Mouse (Mus musculus) fat pad, adult 2 months (tissue): ENCODE data around the gene Nmrk1.
"Not testable (repeated sequence)": the region's sequence is repeated elsewhere in the genome, so short reads cannot be mapped to it uniquely, and the experiment has no call there.

Experiments used
- DNase-seq: peaks from one replicate; pipeline ENCODE4 v3.0.0-alpha.2; 2011; ENCODE audit warnings: low read depth, low spot score; ENCODE audit errors: extremely low read depth

Gene Nmrk1

DNA sequence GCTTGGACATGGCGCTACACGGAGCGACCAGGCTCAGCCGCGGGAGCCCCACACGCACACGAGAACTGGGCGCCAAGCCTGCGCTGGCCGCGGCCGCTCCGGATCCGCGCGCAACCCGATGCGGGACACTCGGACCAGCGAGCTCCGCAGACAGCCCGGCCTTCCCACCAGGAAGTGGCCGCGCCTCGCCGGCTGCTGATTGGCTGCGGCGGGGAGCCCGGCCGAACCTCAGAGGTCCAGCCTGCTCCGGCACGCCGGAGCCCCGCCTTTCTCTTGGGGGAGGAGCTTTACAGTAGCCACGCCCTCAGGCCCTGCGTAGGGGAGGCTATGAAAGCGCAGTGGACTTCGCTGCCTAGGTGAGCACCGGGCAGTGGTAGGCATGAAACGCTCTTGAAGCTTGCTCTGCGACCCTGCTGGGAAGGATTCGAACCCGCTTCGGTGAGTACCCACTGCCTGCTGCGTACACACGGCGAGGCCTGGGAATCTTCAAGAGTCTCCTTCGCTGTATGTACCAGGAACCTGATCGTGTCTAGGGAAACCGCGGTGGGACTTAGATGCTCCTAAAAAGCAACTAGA, at the start of gene Nmrk1, which contains the start of gene Ostf1:
Gene Nmrk1 (plus strand): TSS at position 307 of the 576 bp plus-strand sequence.
Gene Ostf1 (minus strand): TSS at position 180 of the 576 bp plus-strand sequence.
- DNase-seq = peak; percentile 39

DNA sequence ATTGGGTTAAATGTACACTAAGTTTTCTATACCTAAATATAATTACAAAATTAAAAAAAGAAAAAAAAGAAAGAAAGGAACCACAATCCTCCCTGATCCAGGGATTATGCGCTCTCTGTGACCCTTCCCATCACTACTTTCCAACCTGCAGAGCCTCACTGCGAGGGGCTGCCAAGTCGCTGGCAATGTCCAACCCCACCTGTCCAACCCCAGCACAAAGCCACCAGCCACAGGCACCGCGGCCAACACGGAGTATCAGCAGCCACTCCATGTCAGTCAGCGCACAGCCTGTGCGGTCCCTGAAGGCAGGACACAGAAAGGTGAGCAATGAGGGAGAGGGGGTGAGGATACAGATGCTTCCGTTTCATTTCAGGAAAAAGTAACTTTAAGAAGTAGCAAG, 49.5 kb upstream of the Nmrk1 start:
- DNase-seq = no peak

DNA sequence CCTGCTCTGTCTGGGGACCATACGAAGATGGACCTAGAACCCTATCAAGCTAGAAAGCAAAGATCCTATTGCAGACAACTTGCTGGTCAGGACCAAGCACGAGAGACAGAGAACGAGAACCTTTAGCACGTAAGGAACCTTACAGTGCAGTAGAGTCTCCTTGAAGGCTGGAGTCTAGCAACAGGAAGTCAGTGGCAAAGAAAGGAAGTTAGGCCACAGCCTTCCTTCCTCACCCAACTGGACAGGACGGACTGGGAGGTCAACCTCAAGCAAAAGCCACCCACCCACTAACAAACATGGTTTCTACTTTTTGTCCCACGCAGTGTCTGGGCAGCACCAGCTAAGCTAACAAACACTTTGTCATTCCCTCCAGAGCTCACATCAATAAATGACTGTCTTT, 48.9 kb upstream of the Nmrk1 start:
- DNase-seq = no peak

DNA sequence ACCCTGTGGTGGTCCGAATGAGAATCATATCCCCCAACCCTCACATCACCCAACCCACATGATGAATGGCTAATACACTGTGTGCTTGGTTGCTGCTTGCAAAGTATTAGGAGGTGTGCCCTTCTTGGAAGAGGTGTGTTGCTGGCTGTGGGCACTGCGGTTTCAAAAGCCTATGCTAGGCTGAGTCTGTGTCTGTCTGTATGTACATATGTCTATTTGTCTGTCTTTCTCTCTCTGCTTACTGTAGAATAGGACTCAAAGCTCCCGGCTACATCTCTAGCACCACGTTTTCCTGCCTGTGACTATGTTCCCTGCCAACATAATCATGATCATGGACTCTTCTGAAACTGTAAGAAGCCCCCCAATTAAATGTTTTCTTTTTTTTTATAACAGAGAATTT, 48.0 kb upstream of the Nmrk1 start:
- DNase-seq = no peak

DNA sequence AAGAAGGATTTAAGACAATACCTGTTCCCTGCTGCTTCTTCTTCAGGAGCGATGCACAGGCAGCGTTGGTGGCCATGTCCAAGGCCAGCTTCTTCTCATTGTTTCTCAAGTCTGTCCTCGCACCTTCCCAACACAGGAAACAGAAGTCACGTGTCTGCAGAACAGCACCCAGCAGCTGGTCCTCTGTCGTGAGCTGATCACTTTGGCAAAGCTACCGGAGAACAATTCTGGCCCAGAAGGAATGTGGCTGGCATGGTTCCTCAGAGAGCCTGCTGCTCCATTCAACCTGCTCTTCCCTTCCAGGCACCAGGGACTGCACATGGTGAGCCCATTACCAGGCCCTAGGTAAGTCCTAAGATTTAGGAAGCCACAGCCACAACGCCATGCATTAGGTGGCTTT, 47.1 kb upstream of the Nmrk1 start:
- no peak for DNase-seq

DNA sequence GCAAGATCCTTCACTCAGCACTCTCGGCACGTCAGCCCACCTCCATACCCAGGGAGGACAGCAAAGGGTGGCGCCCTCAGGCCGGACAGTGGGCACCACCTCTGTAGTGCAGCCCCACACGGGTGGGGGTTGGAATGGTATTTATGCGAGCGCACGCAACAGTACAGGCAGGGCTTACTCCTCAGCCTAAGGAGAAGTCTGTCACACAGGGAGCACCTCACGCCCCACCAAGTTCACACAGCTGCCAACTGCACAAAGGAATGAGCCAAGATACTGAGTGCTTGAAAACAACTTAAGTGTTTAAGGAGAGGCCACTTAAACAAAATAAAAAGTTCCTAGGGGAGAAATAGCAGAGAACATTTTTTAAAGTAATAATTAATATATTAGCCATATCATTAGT, 44.6 kb upstream of the Nmrk1 start:
- no peak for DNase-seq

DNA sequence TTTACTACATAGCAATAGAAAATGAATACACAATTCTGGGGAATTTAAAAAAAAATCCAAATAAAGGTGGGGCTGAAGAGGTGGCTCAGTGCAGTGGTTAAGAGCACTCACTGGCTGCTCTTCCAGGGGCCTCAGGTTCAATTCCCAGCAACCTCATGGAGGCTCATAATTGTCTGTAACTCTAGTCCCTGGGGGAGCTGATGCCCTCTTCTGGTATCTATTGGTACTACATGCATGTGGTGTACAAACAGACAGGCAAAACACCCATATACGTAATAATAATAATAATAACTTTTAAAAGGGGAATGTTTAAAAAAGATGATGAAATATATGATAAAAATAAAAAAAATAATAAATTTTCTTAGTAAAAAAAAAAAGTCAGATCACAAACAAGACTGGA, 43.5 kb upstream of the Nmrk1 start:
- no peak for DNase-seq

DNA sequence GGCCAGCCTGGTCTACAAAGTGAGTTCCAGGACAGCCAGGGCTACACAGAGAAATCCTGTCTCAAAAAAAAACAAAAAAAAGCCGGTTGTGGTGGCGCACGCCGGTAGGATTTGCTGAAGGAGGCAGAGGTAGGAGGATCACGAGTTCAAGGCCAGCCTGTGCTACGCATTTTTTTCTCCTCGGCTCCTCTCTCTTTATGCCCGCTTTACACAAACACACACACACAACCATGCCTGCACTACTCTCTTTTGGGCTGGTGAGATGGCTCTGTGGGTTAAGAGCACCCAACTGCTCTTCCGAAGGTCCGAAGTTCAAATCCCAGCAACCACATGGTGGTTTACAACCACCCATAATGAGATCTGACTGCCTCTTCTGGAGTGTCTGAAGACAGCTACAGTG, 42.9 kb upstream of the Nmrk1 start:
- not testable (repeated sequence) for DNase-seq

DNA sequence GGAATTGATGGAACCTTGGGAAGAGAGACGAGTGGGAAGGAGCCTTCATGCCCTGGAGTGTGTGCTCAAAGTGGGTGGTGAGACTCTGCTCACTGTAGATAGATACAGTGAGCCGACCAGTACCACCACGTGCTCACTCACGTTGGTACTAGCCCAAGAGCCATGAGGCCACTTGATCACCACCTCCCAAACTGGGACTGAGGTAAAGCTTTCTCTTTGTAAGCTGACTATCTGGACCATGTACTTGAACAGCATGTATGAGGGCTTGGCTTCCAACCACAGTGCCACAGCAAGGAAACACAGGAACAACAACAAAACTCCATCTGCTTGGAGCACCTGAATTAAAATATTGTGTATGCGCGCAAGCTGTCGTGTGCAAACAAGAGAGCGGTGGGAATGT, 42.5 kb upstream of the Nmrk1 start:
- no peak for DNase-seq

DNA sequence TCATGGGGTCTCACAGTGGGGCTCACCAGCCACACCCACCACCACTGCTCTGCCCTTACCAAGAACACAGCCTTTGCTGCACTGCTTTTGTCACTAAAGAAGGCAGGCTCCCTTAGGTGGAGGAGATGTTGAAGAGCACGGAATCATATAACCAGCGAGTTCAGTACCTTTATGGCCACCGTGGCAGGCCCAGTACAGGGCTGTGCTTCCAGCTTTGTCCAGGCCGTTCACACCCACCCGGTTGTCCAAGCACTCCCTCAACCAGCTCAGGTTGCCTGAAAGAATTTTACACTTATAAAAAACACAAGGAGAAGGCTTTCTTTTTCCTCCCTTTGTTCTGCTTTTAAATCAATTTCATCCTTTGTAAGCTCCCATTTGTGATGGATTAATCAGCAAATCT, 41.5 kb upstream of the Nmrk1 start:
- DNase-seq = no peak

DNA sequence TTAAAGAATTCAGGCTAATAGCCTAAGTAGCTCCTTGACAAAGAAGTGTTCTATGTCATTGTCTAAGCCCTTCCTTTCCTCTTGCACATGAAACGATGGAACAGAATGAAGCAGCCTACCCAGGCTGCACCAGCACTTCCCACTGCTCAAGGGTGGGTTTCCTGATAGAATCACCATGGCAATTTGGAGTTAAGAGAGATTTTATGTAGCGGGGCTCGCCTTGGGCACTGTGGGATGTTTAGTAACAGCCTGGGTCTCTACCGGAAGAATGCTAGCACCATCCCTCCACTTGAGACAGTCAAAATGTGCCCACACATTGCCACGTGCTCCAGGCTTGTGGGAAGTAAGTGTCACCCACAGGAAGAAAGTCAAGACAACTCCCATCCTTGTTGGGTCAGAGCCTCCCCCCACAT, 40.8 kb upstream of the Nmrk1 start:
- no peak for DNase-seq

DNA sequence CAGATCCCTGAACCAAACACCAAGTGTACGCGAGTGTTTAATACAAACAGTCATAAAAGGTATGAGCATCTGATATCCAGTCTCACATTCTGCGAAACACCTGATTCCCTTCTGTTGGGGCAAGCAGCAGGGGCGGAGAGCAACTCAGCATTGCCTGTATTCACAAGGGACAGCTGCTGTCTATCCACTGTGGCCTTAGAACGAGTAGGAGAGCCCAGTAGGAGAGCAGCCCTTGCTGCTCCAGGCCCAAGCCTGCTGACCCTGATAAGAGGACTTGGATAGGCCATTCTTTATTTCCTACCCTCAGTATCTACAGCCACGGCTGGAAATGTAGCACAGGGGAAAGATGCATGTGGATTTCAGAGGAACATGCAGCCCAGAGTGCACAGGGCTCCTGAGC, 38.8 kb upstream of the Nmrk1 start:
- DNase-seq = no peak

DNA sequence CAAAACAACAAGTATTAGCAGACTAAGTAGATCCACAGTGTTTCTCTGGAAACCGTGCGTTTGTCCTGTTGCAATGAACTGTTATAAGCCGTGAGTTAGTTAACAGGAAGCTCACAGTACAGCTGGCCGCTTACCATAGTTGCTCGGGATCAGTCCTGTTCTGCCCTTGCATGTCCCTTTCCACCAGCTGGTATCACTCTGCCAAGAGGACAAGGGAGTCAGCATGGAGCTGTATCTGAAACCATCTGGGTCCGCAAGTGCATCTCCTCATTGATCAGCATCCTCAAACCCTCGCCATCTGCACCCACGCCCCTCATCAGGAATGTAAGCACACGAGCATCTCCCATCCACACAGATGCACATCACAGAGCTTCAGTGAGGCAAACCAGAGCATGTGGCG, 38.0 kb upstream of the Nmrk1 start:
- no peak for DNase-seq

DNA sequence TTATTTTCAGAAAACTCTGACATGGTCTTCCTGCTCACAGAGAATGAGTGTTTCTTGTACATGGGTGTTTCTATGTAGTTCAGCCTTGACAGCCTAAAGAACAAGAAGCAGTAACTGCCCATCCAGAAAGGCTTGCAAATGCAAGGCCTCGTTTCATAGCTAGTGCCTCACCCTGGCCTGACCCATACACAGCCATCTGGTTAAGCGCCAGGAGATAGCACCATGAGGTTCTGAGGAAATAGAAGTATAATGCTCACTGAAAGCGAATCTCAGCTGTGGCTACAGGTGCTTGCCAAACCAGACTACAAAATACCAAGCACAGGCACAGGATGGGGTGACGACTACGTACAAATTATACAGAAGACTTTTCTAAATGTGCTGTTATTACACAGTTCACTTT, 34.9 kb upstream of the Nmrk1 start:
- no peak for DNase-seq

DNA sequence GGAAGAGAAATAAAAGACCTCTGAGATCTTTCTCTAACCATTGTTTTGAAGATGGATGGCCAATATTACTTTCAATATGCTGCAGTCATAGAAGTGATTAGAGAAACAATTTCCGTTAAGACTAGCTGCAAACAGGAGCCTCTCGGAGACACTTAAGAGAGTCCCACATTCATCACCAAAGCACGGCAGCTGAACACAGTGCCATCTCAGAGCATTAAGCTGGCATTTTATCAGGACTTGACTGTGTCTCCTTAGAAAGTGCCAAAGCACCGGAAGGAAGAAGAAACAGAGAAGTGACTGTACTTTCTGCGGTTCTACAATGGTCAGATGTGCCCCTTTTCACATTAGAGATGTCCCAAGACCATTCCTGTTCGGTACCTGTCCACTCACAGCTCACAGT, 34.0 kb upstream of the Nmrk1 start:
- DNase-seq = no peak

DNA sequence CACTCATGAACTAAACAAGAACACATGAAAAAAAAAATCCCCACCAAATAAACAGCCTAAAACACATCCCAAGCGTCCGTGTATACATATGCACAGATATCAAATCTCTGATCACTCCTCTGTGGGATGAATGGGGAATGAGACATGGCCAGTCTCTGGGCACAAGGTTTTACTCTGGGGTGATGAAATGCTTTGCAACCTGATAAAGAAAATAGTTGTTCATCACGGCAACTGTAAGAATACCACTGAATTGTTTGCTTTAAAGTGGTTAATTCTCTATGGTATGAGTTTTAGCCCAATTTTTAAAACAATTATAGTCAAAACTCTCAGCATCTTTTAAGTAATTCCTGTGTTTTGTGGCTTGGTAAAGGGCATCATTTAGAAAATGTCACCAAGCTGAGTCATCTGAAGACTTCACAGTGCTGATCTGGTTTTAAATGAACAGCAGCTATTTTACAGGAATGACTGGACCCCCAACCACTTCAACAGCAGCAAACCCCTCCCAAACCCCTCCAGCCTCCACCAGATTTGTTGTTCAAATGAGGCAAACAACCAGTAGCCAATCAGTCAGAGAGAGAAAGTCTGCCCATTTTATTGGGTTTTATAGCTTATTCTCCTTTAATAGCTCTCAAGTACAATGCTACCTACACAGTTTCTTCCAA, 33.4 kb upstream of the Nmrk1 start:
- DNase-seq = no peak

DNA sequence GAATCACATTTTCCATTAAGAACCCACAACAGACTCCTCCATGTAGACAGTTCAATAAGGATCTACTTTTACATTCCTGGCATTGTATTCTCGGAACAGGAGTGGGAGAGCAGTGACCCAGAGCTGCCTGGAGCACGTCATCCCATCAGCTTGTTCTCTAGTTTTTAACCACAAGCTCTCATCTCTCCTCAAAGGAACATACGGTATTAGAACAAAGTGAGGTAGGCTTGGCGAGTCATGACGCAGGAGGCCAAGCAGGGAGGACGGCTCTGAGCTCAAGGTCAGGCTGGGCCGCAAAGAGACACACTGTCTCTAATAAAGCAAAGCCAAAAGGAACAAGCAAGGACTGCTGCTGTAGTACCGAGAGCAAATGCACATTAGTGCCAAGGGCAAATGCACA, 32.7 kb upstream of the Nmrk1 start:
- no peak for DNase-seq

DNA sequence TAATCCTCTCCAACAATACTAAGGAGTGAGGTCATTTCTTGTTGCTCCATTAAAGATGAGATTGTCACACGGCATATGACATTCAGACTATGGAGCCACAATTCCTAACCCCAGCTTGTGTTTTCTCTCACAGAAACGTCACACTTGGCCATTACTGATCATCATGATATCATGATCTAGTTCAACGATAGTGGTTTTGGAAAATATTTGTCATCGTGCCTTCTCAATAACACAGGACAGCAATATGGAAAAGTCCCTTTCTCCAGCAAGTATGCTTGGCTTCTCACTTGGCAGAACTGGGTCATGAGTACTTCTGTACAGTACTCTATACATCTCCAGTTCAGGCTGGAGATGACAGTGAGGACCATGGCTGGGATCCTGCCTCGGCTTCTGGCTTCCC, 32.1 kb upstream of the Nmrk1 start:
- no peak for DNase-seq

DNA sequence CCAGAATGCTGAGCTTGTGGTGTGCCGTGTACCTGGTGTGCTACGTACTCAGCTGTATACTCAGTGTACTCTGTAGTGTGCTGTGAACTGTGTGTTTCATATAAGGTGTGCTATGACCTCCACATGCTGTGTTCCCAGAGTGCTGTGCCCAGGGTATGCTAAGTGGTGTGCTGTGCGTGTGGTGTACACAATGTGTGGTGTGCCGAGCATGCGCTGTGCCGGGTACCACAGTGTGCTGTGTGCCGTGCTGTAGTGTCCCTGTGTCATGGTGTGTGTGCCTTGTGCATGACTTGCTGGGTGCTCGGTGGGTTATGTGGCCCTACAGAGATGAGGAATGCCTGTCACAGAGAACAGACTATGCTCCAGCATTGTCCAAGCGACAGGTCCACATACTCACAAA, 31.1 kb upstream of the Nmrk1 start:
- no peak for DNase-seq

DNA sequence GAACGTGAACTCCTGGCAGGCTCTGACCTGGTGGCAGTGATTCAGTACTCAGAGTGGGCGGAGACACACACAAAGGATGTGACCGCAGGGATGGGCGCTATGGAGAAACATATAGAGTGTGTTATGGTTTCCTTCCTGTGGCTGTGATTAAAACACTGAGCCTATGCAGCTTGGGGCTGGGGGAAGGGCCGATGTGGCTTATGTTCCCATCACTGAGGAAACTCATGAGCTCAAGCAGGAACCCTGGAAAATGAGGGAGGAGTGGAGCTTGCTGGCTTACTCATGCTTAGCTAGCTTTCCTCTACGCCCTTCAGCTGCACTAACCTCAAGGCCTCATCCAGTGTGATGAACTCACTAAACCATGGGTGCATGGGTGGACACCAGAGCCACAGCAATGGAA, 28.7 kb upstream of the Nmrk1 start:
- DNase-seq = no peak

DNA sequence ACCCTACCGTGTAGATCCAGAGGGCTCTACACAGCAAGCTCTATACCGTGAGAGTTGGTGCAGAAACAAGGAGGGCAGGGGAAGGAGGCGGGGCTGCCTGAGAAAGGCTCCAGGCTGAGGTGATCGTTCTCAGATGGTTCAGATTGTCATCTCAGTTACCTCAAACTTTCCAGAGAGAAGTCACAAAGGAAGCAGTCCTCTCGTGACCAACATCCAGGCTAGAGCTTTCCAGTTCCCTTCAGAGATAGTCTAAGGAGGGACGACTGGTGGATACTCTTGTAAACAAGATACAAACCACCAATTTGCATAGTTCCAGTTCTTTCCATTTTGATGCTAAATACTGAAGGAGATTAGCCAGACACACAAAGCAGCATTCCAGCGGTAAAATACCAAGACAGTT, 23.8 kb upstream of the Nmrk1 start:
- DNase-seq = no peak

DNA sequence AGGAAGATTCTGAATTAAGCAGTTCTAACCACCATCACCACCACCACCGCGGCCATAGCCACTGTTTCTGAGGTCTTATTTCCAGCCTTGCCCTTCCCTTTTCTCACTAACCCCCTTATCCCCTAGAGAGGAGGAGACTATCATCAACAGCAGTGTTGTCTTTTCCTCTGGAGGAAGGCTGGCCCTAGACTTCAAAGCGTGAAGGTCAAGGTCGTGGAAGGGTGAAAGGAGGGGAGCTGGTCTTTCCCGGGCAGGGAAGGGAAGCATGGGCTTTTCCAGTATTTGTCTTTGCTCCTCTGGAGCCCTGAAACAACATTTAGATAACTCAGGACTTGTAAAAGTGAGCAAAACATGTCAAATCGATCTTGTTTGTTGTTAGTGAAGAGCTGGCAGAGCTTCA, 22.8 kb upstream of the Nmrk1 start:
- no peak for DNase-seq

DNA sequence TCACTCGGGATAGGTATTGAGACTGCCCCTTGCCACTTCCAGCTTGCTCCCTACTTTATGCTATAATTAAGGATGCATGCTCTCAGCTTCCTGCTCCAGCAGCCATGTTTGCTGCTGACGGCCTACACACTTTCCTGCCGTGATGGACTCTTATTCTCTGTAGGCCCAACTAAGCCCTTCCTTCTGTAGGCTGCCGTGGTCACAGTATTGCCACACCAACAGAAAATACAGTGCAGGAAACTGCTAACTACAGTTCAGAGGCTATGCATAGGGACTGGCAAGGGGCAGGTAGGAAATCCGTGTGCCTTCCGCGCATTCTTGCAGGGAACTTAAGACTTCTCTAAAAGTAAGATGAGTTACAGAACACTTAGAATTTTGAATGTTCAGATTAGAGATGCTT, 17.4 kb upstream of the Nmrk1 start:
- no peak for DNase-seq
